Mouse (Mus musculus): ENCODE results near the gene Cc2d1b. TPM values are rescaled to one million over a fixed set of nuclear protein-coding genes. Genes with fewer than 3 reads are reported as not detected.

Gene Cc2d1b
- polyA plus RNA-seq, 1 experiment from 2014 or later, result 9.1 TPM

GRCm38 (mm10) chr4:108631616-108632015 is 11.9 kb downstream of the Cc2d1b start:
- H3K4me2 ChIP-seq (ENCODE audit: low read depth, low read length), result no peak overlapping the region
- H3K36me3 ChIP-seq (ENCODE audit: control insufficient read depth, insufficient read depth), result peaks cover 8% of the 10 kb centered on the region
- no peak overlapping the region for H3K27ac ChIP-seq (ENCODE audit: low read length)
- H3K27me3 ChIP-seq (ENCODE audit: control insufficient read depth, insufficient read depth, low read depth, low read length), result no peaks in the 10 kb centered on the region
- H3K4me1 ChIP-seq (ENCODE audit: control insufficient read depth, low read depth, low read length), result no peaks in the 10 kb centered on the region
- no peaks in the 10 kb centered on the region for H3K9me3 ChIP-seq (replicated peaks; ENCODE audit: control insufficient read depth, low read length)
- H3K4me3 ChIP-seq (ENCODE audit: low read depth, low read length), result no peak overlapping the region
- 74% methylated on average over 4 of the region's 4 CpGs for WGBS (ENCODE audit: insufficient replicate concordance)
- no peak overlapping the region for H3K9ac ChIP-seq (ENCODE audit: low read depth, low read length)
- ATAC-seq (ENCODE audit: low read depth), result no peak

- ATAC-seq (ENCODE audit: low read depth), result no peak
- WGBS (ENCODE audit: insufficient replicate concordance), result 83% methylated on average over 12 of the region's 12 CpGs
- Histone ChIP-seq H3K36me3 (ENCODE audit: control insufficient read depth, insufficient read depth) (peaks cover 8% of the 10 kb centered on the region), H3K9me3 (replicated peaks; ENCODE audit: control insufficient read depth, low read length) (no peaks in the 10 kb centered on the region), H3K4me3 (ENCODE audit: low read depth, low read length) (no peak overlapping the region), H3K27me3 (ENCODE audit: control insufficient read depth, insufficient read depth, low read depth, low read length) (no peaks in the 10 kb centered on the region), H3K9ac (ENCODE audit: low read depth, low read length) (no peak overlapping the region), H3K27ac (ENCODE audit: low read length) (no peak overlapping the region), H3K4me2 (ENCODE audit: low read depth, low read length) (no peak overlapping the region), H3K4me1 (ENCODE audit: control insufficient read depth, low read depth, low read length) (no peaks in the 10 kb centered on the region)
These were observed 14.0 kb downstream of the Cc2d1b start for GRCm38 (mm10) chr4:108633703-108634102.

- no peak for ATAC-seq (ENCODE audit: low read depth)
- Histone ChIP-seq H3K4me1 (ENCODE audit: control insufficient read depth, low read depth, low read length) (peaks cover 4% of the 10 kb centered on the region), H3K9me3 (replicated peaks; ENCODE audit: control insufficient read depth, low read length) (no peaks in the 10 kb centered on the region), H3K27me3 (ENCODE audit: control insufficient read depth, insufficient read depth, low read depth, low read length) (no peaks in the 10 kb centered on the region), H3K4me3 (ENCODE audit: low read depth, low read length) (no peak overlapping the region), H3K9ac (ENCODE audit: low read depth, low read length) (no peak overlapping the region), H3K4me2 (ENCODE audit: low read depth, low read length) (no peak overlapping the region), H3K27ac (ENCODE audit: low read length) (no peak overlapping the region), H3K36me3 (ENCODE audit: control insufficient read depth, insufficient read depth) (peaks cover 4% of the 10 kb centered on the region)
- WGBS (ENCODE audit: insufficient replicate concordance), result 70% methylated on average over 4 of the region's 4 CpGs
These were observed 15.0 kb downstream of the Cc2d1b start for GRCm38 (mm10) chr4:108634696-108635095.

GRCm38 (mm10) chr4:108635101-108635500 is 15.4 kb downstream of the Cc2d1b start:
- H3K9ac ChIP-seq (ENCODE audit: low read depth, low read length), result no peak overlapping the region
- no peak overlapping the region for H3K4me2 ChIP-seq (ENCODE audit: low read depth, low read length)
- H3K9me3 ChIP-seq (replicated peaks; ENCODE audit: control insufficient read depth, low read length), result no peaks in the 10 kb centered on the region
- ATAC-seq (ENCODE audit: low read depth), result no peak
- H3K27ac ChIP-seq (ENCODE audit: low read length), result no peak overlapping the region
- no peaks in the 10 kb centered on the region for H3K27me3 ChIP-seq (ENCODE audit: control insufficient read depth, insufficient read depth, low read depth, low read length)
- no peak overlapping the region for H3K4me3 ChIP-seq (ENCODE audit: low read depth, low read length)
- peaks cover under 1% of the 10 kb centered on the region; the same call in 1 of the 2 replicates for H3K36me3 ChIP-seq (ENCODE audit: control insufficient read depth, insufficient read depth)
- peaks cover 4% of the 10 kb centered on the region for H3K4me1 ChIP-seq (ENCODE audit: control insufficient read depth, low read depth, low read length)

GRCm38 (mm10) chr4:108637721-108638120 is 18.0 kb downstream of the Cc2d1b start:
- no peak for ATAC-seq (ENCODE audit: low read depth)
- peaks cover 4% of the 10 kb centered on the region for H3K4me1 ChIP-seq (ENCODE audit: control insufficient read depth, low read depth, low read length)
- no peaks in the 10 kb centered on the region for H3K9me3 ChIP-seq (replicated peaks; ENCODE audit: control insufficient read depth, low read length)
- no peak overlapping the region for H3K27ac ChIP-seq (ENCODE audit: low read length)
- no peak overlapping the region for H3K4me3 ChIP-seq (ENCODE audit: low read depth, low read length)
- WGBS (ENCODE audit: insufficient replicate concordance), result 77% methylated on average over 3 of the region's 3 CpGs
- H3K36me3 ChIP-seq (ENCODE audit: control insufficient read depth, insufficient read depth), result no peaks in the 10 kb centered on the region; the same call in 1 of the 2 replicates
- no peaks in the 10 kb centered on the region for H3K27me3 ChIP-seq (ENCODE audit: control insufficient read depth, insufficient read depth, low read depth, low read length)
- no peak overlapping the region for H3K9ac ChIP-seq (ENCODE audit: low read depth, low read length)
- H3K4me2 ChIP-seq (ENCODE audit: low read depth, low read length), result no peak overlapping the region

GRCm38 (mm10) chr4:108638752-108639151 is 19.0 kb downstream of the Cc2d1b start:
- no peaks in the 10 kb centered on the region for H3K27me3 ChIP-seq (ENCODE audit: control insufficient read depth, insufficient read depth, low read depth, low read length)
- H3K9me3 ChIP-seq (replicated peaks; ENCODE audit: control insufficient read depth, low read length), result no peaks in the 10 kb centered on the region
- no peak overlapping the region for H3K27ac ChIP-seq (ENCODE audit: low read length)
- H3K4me1 ChIP-seq (ENCODE audit: control insufficient read depth, low read depth, low read length), result peaks cover 4% of the 10 kb centered on the region
- H3K4me2 ChIP-seq (ENCODE audit: low read depth, low read length), result no peak overlapping the region
- H3K36me3 ChIP-seq (ENCODE audit: control insufficient read depth, insufficient read depth), result no peaks in the 10 kb centered on the region; the same call in 1 of the 2 replicates
- peak; percentile 41 for ATAC-seq (ENCODE audit: low read depth)
- H3K4me3 ChIP-seq (ENCODE audit: low read depth, low read length), result no peak overlapping the region
- WGBS (ENCODE audit: insufficient replicate concordance), result 32% methylated on average over 5 of the region's 5 CpGs
- H3K9ac ChIP-seq (ENCODE audit: low read depth, low read length), result no peak overlapping the region

- Histone ChIP-seq H3K27me3 (ENCODE audit: control insufficient read depth, insufficient read depth, low read depth, low read length) (no peaks in the 10 kb centered on the region), H3K9me3 (replicated peaks; ENCODE audit: control insufficient read depth, low read length) (no peaks in the 10 kb centered on the region), H3K4me3 (ENCODE audit: low read depth, low read length) (no peak overlapping the region), H3K4me2 (ENCODE audit: low read depth, low read length) (no peak overlapping the region), H3K4me1 (ENCODE audit: control insufficient read depth, low read depth, low read length) (no peaks in the 10 kb centered on the region), H3K36me3 (ENCODE audit: control insufficient read depth, insufficient read depth) (no peaks in the 10 kb centered on the region), H3K27ac (ENCODE audit: low read length) (no peak overlapping the region), H3K9ac (ENCODE audit: low read depth, low read length) (no peak overlapping the region)
- WGBS (ENCODE audit: insufficient replicate concordance), result 30% methylated on average over 2 of the region's 2 CpGs
- ATAC-seq (ENCODE audit: low read depth), result 0 out of 2 replicates have a peak, but pooled peaks have one; percentile 30
These were observed 44.7 kb downstream of the Cc2d1b start for GRCm38 (mm10) chr4:108664407-108664806.

Other genes with a start within 250 kb of the Cc2d1b start
- 0.15 and 0.16 TPM in 2 replicates for gene Shisal2a, start 236.6 kb upstream of the Cc2d1b start, polyA plus RNA-seq (2015; fragmentation: Nextera tagmentation; extraction: Ambion mirVana)
- 9.5 and 10.4 TPM in 2 replicates for gene Gpx7, start 213.0 kb upstream of the Cc2d1b start, polyA plus RNA-seq (2015; fragmentation: Nextera tagmentation; extraction: Ambion mirVana)
- gene Tut4, start 160.5 kb upstream of the Cc2d1b start, polyA plus RNA-seq (2015; fragmentation: Nextera tagmentation; extraction: Ambion mirVana), result 17.1 and 17.9 TPM in 2 replicates
- 30.6 and 36.8 TPM in 2 replicates for gene Prpf38a, start 40.6 kb upstream of the Cc2d1b start, polyA plus RNA-seq (2015; fragmentation: Nextera tagmentation; extraction: Ambion mirVana)
- gene Orc1, start 40.5 kb upstream of the Cc2d1b start, polyA plus RNA-seq (2015; fragmentation: Nextera tagmentation; extraction: Ambion mirVana), result 17.3 and 19.1 TPM in 2 replicates
- gene 3110021N24Rik, start 99.7 kb downstream of the Cc2d1b start, polyA plus RNA-seq (2015; fragmentation: Nextera tagmentation; extraction: Ambion mirVana), result 0.06 and 0.11 TPM in 2 replicates
- 0.29 and 0.38 TPM in 2 replicates for gene Zfyve9, start 160.9 kb downstream of the Cc2d1b start, polyA plus RNA-seq (2015; fragmentation: Nextera tagmentation; extraction: Ambion mirVana)
- 36.8 and 39.8 TPM in 2 replicates for gene Btf3l4, start 213.7 kb downstream of the Cc2d1b start, polyA plus RNA-seq (2015; fragmentation: Nextera tagmentation; extraction: Ambion mirVana)
- gene Txndc12, start 214.7 kb downstream of the Cc2d1b start, polyA plus RNA-seq (2015; fragmentation: Nextera tagmentation; extraction: Ambion mirVana), result 27.5 and 27.8 TPM in 2 replicates
- gene Kti12, start 227.8 kb downstream of the Cc2d1b start, polyA plus RNA-seq (2015; fragmentation: Nextera tagmentation; extraction: Ambion mirVana), result 29.0 and 31.2 TPM in 2 replicates
- 0.11 and 0.16 TPM in 2 replicates for gene A730015C16Rik, start 228.7 kb downstream of the Cc2d1b start, polyA plus RNA-seq (2015; fragmentation: Nextera tagmentation; extraction: Ambion mirVana)